Mouse (Mus musculus) myocyte (in vitro differentiated cells): ENCODE data around the gene Bet1l.

ENCODE experiments used
- CEBPB ChIP-seq: IDR thresholded peaks from 2 replicates; pipeline ENCODE4 v1.6.1; 2011; ENCODE audit warnings: mild to moderate bottlenecking, moderate library complexity; ENCODE audit not compliant: poor library complexity, insufficient read depth, severe bottlenecking
- E2F4 ChIP-seq: IDR thresholded peaks from one replicate; pipeline ENCODE4 v1.6.1; 2011; ENCODE audit warnings: mild to moderate bottlenecking, control low read depth, moderate library complexity; ENCODE audit not compliant: insufficient read depth
- MAX ChIP-seq: IDR thresholded peaks from one replicate; pipeline ENCODE4 v1.6.1; 2011; ENCODE audit warnings: low read depth, mild to moderate bottlenecking, control low read depth
- POLR2A ChIP-seq: IDR thresholded peaks from one replicate; pipeline ENCODE4 v1.6.1; 2011; ENCODE audit warnings: low read depth, mild to moderate bottlenecking, control low read depth, moderate library complexity; ENCODE audit not compliant: insufficient read length
- TCF12 ChIP-seq: IDR thresholded peaks from one replicate; pipeline ENCODE4 v1.6.1; 2011; ENCODE audit warnings: mild to moderate bottlenecking, control low read depth; ENCODE audit not compliant: poor library complexity, insufficient read depth, severe bottlenecking
- USF1 ChIP-seq: IDR thresholded peaks from one replicate; pipeline ENCODE4 v1.6.1; 2011; ENCODE audit warnings: low read depth, mild to moderate bottlenecking, control low read depth, moderate library complexity

DNA sequence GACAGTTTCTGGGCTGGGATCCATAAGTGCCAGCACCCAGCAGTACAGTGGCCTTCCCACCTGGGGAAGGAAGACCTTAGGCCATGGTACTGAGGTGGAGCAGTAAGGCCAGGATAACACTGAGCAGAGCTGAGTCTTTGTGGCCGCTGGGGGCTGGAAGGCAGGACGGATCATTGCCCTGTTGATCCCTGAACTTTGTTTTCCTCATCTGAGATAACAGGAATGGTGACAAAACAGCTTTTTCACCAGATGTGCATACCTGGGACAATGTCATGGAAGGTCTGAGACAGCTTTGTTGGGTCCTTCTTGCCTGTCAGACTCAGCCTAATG is 21.7 kb downstream of the Bet1l start:
- no peak for TF ChIP-seq POLR2A
- no peak for TF ChIP-seq CEBPB
- TF ChIP-seq USF1 = no peak
- TF ChIP-seq E2F4 = no peak
- no peak for TF ChIP-seq MAX
- no peak for TF ChIP-seq TCF12
